Mouse (Mus musculus) ES-Bruce4 (cell line): ENCODE measurements around the gene Rora. TPM values are rescaled to one million over a fixed set of nuclear protein-coding genes. Genes with fewer than 3 reads are reported as not detected.

Source experiments
- H3K27ac ChIP-seq: 2 replicates; pipeline ENCODE4 v1.5.1; 2012; ENCODE audit warnings: low read length, inconsistent platforms; ENCODE audit not compliant: insufficient read depth
- H3K27me3 ChIP-seq: 2 replicates; pipeline ENCODE4 v1.6.1; 2012; ENCODE audit warnings: mild to moderate bottlenecking, low read length, inconsistent platforms; ENCODE audit not compliant: control insufficient read depth, poor library complexity, insufficient read depth, severe bottlenecking
- H3K36me3 ChIP-seq: 2 replicates; pipeline ENCODE4 v1.6.1; 2012; ENCODE audit warnings: inconsistent platforms, mild to moderate bottlenecking, low read length, moderate library complexity; ENCODE audit not compliant: control insufficient read depth, poor library complexity, insufficient read depth, severe bottlenecking
- H3K4me1 ChIP-seq: one replicate; pipeline ENCODE4 v1.8.1; 2011; ENCODE audit warnings: low read length; ENCODE audit not compliant: control insufficient read depth, insufficient read depth
- H3K4me3 ChIP-seq: 2 replicates; pipeline ENCODE4 v1.5.1; 2011; ENCODE audit warnings: low read depth, mild to moderate bottlenecking, low read length
- H3K9ac ChIP-seq: 2 replicates; pipeline ENCODE4 v1.6.1; 2012; ENCODE audit warnings: low read depth, mild to moderate bottlenecking, inconsistent platforms; ENCODE audit not compliant: poor library complexity, severe bottlenecking
- H3K9me3 ChIP-seq: replicated peaks from 2 replicates; pipeline ENCODE4 v1.6.1; 2012; ENCODE audit warnings: mild to moderate bottlenecking, low read length, inconsistent platforms; ENCODE audit not compliant: control insufficient read depth, poor library complexity, insufficient read depth, severe bottlenecking
- CTCF ChIP-seq: IDR thresholded peaks from one replicate; pipeline ENCODE4 v1.8.1; 2011; ENCODE audit warnings: low read depth, low read length
- EP300 ChIP-seq: IDR thresholded peaks from 2 replicates; pipeline ENCODE4 v1.6.1; 2011; ENCODE audit warnings: low read depth, low read length; ENCODE audit not compliant: insufficient read depth
- POLR2A ChIP-seq: IDR thresholded peaks from one replicate; pipeline ENCODE4 v1.8.1; 2011; ENCODE audit warnings: low read length; ENCODE audit not compliant: insufficient read depth
- polyA plus RNA-seq: library from polyadenylated mRNA; stranded (reverse); fragments of >200 nt; gene quantifications from 2 replicates; pipeline ENCODE4 v1.2.4, GENCODE M21; 2011; ENCODE audit warnings: low read depth; ENCODE audit not compliant: missing spikeins, insufficient read depth, insufficient read length

Gene Rora
- polyA plus RNA-seq, 1 experiment: 3.6 TPM

DNA sequence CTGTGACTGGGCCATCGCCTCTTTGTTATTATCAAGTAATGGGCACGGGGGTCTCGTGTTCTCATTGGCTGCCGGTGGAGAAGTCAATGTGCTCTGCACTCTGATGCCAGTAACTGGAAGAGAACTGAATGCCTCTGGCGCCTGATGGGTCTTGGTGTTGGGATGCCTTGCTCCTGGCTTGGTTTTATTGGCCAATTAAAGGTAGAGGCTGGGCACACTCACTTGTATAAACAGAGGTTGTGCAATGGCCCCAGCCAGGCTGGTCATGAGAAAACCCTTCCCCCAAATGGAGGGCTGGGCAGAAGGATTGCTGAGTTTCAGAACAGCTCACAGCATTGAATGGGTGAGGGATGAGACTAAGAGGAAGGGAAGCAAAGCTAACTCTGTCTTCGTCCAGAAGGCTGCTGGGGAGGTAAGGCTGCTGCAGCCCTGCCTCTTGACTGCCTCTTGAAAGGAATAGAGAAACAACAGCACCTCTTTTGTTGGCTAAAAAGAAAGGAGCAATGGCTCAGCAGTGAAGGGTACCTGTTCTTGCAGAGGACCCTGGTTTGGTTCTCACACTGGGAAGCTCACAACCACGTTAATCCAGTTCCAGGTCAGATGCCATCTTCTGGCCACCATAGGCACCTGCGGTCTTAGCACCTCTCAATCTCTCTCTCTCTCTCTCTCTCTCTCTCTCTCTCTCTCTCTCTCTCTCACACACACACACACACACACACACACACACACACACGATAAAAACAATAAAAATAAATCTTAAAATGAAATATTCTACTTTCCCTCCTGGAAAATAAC lies 653.3 kb downstream of the Rora start:
- Histone ChIP-seq H3K9me3 (no peaks in the 10 kb centered on the region), H3K27ac (no peak overlapping the region), H3K36me3 (no peaks in the 10 kb centered on the region), H3K4me3 (no peak overlapping the region), H3K4me1 (no peaks in the 10 kb centered on the region), H3K27me3 (no peaks in the 10 kb centered on the region), H3K9ac (no peak overlapping the region)
- TF ChIP-seq CTCF (peak; percentile 44), EP300 (no peak)

DNA sequence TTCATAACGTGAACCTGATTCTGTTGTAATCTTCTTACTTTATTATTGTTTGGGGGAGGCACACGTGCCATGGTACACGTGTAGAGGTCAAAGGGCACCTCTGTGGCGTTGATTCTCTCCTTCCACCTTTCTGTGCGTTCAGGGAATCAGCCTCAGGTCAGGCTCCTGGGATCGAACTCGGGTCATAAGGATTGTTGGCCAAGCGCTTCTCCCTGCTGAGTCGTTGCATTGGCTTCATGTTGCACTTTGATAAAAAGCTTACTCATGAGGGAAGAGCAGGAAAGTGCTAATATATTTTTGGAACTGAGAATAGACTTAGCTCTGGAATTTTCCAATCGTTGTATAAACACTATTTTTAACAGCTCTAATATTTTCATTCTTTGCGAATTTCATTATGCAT lies 654.4 kb downstream of the Rora start:
- H3K4me1 ChIP-seq: no peaks in the 10 kb centered on the region
- no peaks in the 10 kb centered on the region for H3K27me3 ChIP-seq

DNA sequence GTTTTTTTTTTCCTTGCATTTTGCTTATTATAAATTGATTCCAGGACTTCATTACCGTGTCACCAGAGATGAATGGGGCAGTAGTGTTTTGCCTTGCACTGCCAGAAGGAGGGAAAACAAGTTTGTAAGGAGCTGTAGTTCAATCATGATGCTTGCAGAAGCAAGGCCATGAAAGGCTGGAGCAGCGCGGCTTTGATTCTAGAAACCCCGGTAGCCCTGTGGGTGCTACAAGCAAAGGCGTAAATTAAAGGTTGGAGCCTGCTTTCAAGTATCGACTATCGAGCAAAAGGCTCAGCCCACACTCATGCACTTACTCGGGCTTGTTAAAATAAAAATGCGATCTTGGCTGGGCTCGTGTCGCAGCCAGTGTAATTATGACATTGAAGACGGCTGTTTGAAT lies 656.9 kb downstream of the Rora start:
- no peaks in the 10 kb centered on the region for H3K27me3 ChIP-seq
- H3K9me3 ChIP-seq: no peaks in the 10 kb centered on the region
- H3K9ac ChIP-seq: no peak overlapping the region
- no peaks in the 10 kb centered on the region for H3K36me3 ChIP-seq
- no peak overlapping the region for H3K4me3 ChIP-seq
- no peak overlapping the region for H3K27ac ChIP-seq
- no peaks in the 10 kb centered on the region for H3K4me1 ChIP-seq
- TF ChIP-seq POLR2A: no peak
- no peak for TF ChIP-seq EP300

More for the DNA sequence above, 654.4 kb downstream of the Rora start:
- no peaks in the 10 kb centered on the region for H3K36me3 ChIP-seq
- H3K9ac ChIP-seq: no peak overlapping the region
- H3K9me3 ChIP-seq: no peaks in the 10 kb centered on the region
- H3K27ac ChIP-seq: no peak overlapping the region
- TF ChIP-seq EP300 (no peak), CTCF (no peak), POLR2A (no peak)
- no peak overlapping the region for H3K4me3 ChIP-seq

DNA sequence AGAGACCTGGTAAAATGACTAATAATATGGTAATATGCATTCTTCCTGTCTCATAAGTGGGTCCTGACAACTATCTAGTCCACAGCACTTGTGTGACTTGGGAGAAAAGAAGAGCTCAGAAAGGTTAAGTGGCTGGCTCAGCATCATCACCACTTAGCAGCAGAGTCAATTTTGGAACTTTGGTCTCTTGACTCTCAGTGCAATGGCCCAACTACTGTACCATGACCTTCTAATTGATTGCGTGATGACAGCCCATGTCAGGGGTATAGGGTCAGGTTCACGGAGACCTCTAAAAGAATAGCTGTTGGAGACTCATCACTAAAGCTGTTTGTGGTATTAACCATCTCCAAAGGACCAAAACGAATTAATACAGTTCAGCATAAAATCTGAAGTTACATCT lies 659.7 kb downstream of the Rora start:
- no peak overlapping the region for H3K9ac ChIP-seq
- H3K4me3 ChIP-seq: no peak overlapping the region
- no peaks in the 10 kb centered on the region for H3K4me1 ChIP-seq
- H3K27me3 ChIP-seq: no peaks in the 10 kb centered on the region
- H3K27ac ChIP-seq: no peak overlapping the region
- H3K36me3 ChIP-seq: no peaks in the 10 kb centered on the region
- H3K9me3 ChIP-seq: no peaks in the 10 kb centered on the region
- TF ChIP-seq POLR2A: no peak
- no peak for TF ChIP-seq EP300

DNA sequence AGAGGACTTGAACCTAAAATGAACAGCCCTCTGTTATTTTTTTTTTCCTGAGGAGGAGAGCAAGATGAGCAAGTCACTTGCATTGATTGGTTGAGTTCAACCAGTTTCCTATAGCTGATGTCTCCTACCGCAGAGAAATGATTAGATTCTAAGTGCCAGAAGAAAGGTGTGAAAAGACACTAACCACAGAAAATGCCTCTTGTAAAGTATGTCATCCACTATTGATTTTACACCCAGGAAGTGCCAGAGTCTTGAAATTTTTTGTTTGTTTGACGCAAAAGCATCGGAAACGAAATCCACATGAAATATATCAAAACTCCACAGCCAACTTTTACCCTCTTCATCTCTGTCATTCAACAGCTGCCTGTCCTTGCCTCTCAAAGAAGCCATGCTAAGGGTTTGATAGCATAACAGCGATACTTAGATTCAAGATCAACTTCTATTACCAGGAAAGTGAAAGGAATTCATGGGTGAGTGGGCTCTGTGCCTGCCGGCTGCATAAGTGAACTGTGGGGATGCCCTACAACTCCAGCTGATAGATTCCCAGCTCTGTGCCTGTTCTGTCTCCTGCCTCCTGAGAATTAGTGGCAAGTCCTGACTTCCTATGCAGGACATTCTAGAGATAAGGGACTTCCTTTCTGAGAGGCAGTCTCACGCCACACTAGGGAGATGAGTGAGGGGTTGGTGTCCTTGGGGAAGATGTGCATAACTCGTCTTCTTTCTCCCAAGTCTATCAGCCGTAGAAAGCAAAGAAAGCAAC lies 661.0 kb downstream of the Rora start:
- H3K27me3 ChIP-seq: no peaks in the 10 kb centered on the region
- H3K4me1 ChIP-seq: no peaks in the 10 kb centered on the region
- no peak overlapping the region for H3K27ac ChIP-seq
- TF ChIP-seq CTCF (no peak), POLR2A (no peak), EP300 (no peak)
- H3K9me3 ChIP-seq: no peaks in the 10 kb centered on the region
- no peak overlapping the region for H3K4me3 ChIP-seq
- H3K36me3 ChIP-seq: no peaks in the 10 kb centered on the region
- H3K9ac ChIP-seq: no peak overlapping the region

DNA sequence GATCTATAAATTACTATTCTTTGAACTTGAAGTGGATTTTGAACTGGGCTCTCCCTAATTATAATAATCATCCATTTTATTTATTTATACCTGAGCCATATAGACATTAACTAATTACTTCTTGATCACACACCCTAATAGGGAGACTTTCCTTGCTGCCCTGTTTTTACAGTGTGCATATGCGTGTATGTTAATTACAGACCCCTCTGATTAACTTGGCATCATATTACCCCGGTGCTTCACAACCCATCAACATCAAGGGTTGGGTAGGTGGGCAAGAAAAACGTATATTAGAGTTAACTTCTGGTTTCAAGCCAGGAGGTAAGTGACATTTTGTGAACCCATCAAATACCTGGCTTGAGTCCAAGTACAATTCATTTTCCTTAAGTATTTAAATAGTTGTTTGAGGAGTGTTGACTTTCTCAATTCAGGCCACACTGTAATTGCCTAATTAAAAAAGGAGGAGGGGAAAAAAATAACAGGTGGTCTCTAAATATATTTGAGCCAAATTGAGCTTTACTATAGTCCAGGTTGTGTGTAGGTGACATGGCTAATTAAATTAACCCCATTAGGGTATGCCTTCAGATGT lies 664.0 kb downstream of the Rora start:
- H3K27me3 ChIP-seq: no peaks in the 10 kb centered on the region
- TF ChIP-seq POLR2A: no peak
- TF ChIP-seq CTCF: no peak
- no peak for TF ChIP-seq EP300
- H3K4me3 ChIP-seq: no peak overlapping the region

More for the DNA sequence above, 664.0 kb downstream of the Rora start:
- Histone ChIP-seq H3K9ac (no peak overlapping the region), H3K27ac (no peak overlapping the region), H3K4me1 (no peaks in the 10 kb centered on the region), H3K9me3 (no peaks in the 10 kb centered on the region), H3K36me3 (no peaks in the 10 kb centered on the region)
